Mouse (Mus musculus): ENCODE data around the gene Akr1c18. TPM values are rescaled to one million over a fixed set of nuclear protein-coding genes. Genes with fewer than 3 reads are reported as not detected.
"Not testable (repeated sequence)": the region's sequence is repeated elsewhere in the genome, so short reads cannot be mapped to it uniquely, and the experiment has no call there.

The Akr1c18 gene
- polyA plus RNA-seq (2015; fragmentation: Nextera tagmentation; extraction: Ambion mirVana): 0.23 and 0.41 TPM in 2 replicates

DNA sequence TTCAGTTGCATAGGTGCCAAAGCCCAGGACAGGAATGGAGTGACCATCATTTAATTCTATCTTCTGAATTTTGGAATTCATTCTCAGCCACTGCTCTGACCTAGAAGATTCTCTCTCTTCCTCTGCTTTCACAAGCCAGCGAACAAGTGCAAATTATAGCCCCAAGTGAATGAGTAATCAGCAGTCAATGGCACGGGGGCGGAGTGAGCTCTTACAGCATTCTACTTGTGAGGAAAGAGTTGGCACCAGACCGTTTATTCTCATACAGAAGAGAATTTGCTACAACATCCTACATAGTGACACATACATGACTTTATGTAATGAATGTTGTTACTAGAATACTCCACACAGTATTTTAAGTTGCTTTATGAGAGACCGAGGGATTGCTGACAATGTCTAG, at the start of gene Akr1c18:
TSS of gene Akr1c18 (minus strand) at position 137 of the 400 bp plus-strand sequence.
- Histone ChIP-seq H3K36me3 (ENCODE audit: control insufficient read depth, insufficient read depth) (no peaks in the 10 kb centered on the region), H3K27ac (ENCODE audit: low read length) (no peak within 1 kb of the TSS), H3K27me3 (replicated peaks; ENCODE audit: control insufficient read depth, insufficient read depth, low read length) (no peaks in the 10 kb centered on the region), H3K4me2 (ENCODE audit: low read length) (no peak within 1 kb of the TSS), H3K9ac (replicated peaks; ENCODE audit: low read depth, low read length) (no peak within 1 kb of the TSS), H3K9me3 (ENCODE audit: control insufficient read depth, low read length) (no peaks in the 10 kb centered on the region), H3K4me3 (replicated peaks; ENCODE audit: low read length) (no peak within 1 kb of the TSS), H3K4me1 (replicated peaks; ENCODE audit: control insufficient read depth, insufficient read depth, low read length) (no peaks in the 10 kb centered on the region)
- ATAC-seq: no peak
- WGBS: 59% methylated on average over 5 of the region's 5 CpGs

DNA sequence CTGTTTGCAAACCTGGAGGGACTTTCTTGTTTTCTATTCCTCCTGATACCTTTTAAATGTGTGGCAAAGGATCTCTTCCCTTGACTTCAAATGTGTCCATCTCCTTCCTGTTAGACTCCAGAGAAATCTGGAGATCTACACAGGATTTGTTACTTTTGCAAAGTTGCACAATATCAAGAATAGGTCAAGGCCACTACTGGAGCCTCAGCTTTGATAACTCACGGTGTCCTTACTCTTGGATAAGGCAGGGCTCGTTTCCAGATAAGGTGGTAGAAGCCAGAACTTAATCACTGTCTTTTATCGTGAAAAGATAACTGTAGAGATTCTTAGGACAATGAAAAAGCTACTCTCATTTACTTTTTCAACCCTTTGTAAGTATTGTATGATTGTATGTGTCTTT, 42.1 kb upstream of the Akr1c18 start:
- H3K9ac ChIP-seq (replicated peaks; ENCODE audit: low read depth, low read length): no peak overlapping the region
- 75% methylated on average over 3 of the region's 3 CpGs for WGBS
- H3K27me3 ChIP-seq (replicated peaks; ENCODE audit: control insufficient read depth, insufficient read depth, low read length): no peaks in the 10 kb centered on the region
- ATAC-seq: no peak
- no peak overlapping the region for H3K27ac ChIP-seq (ENCODE audit: low read length)
- H3K4me3 ChIP-seq (replicated peaks; ENCODE audit: low read length): no peak overlapping the region
- H3K4me2 ChIP-seq (ENCODE audit: low read length): no peak overlapping the region
- H3K36me3 ChIP-seq (ENCODE audit: control insufficient read depth, insufficient read depth): no peaks in the 10 kb centered on the region
- H3K4me1 ChIP-seq (replicated peaks; ENCODE audit: control insufficient read depth, insufficient read depth, low read length): no peaks in the 10 kb centered on the region
- H3K9me3 ChIP-seq (ENCODE audit: control insufficient read depth, low read length): no peaks in the 10 kb centered on the region

DNA sequence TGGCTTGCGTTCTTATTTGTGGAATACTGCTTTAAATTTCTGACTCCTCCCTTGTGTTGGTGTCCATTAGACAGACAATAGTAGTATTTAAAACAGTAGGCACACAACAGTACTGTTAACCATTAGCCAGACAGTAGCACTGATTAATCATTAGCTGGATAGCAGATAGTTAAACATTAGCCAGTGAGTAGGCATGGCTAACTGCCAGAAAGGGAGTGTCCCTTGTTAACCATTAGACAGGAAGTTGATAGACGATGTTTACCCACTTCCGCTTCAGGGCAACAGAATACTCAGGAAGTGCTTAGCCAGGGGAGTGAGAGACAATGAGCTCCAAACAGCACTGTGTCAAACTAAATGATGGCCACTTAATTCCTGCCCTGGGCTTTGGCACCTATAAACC, 40.5 kb upstream of the Akr1c18 start, which contains the start of gene Akr1c13:
TSS of gene Akr1c13 (plus strand) at position 247 of the 400 bp plus-strand sequence.
- Histone ChIP-seq H3K9ac (replicated peaks; ENCODE audit: low read depth, low read length) (no peak within 1 kb of the TSS), H3K27me3 (replicated peaks; ENCODE audit: control insufficient read depth, insufficient read depth, low read length) (no peaks in the 10 kb centered on the region), H3K4me2 (ENCODE audit: low read length) (no peak within 1 kb of the TSS), H3K4me3 (replicated peaks; ENCODE audit: low read length) (no peak within 1 kb of the TSS), H3K9me3 (ENCODE audit: control insufficient read depth, low read length) (no peaks in the 10 kb centered on the region), H3K27ac (ENCODE audit: low read length) (no peak within 1 kb of the TSS), H3K36me3 (ENCODE audit: control insufficient read depth, insufficient read depth) (no peaks in the 10 kb centered on the region), H3K4me1 (replicated peaks; ENCODE audit: control insufficient read depth, insufficient read depth, low read length) (no peaks in the 10 kb centered on the region)
- no peak for ATAC-seq
- WGBS: 46% methylated on average over 3 of the region's 3 CpGs

DNA sequence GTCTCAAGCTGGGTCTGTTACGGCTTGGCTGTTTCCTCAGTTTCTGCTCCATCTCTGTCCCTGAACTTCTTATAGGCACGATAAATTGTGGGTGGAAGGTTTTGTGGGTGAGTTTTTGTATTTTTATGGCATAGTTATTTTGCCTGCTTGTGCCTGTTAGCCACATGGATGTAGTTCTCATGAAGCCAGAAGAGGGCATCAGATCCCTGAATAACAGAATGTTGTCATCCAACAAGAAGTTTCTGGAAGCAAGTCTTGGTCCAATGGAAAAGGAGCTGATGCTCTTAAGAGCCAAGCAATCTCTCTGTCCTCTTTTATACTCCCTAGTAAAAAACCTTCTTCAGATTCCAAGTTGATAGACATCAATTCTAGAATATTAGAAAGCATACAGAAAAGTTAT, 37.7 kb upstream of the Akr1c18 start:
- Histone ChIP-seq H3K27ac (ENCODE audit: low read length) (no peak overlapping the region), H3K4me1 (replicated peaks; ENCODE audit: control insufficient read depth, insufficient read depth, low read length) (no peaks in the 10 kb centered on the region), H3K27me3 (replicated peaks; ENCODE audit: control insufficient read depth, insufficient read depth, low read length) (no peaks in the 10 kb centered on the region), H3K4me3 (replicated peaks; ENCODE audit: low read length) (no peak overlapping the region), H3K4me2 (ENCODE audit: low read length) (no peak overlapping the region), H3K36me3 (ENCODE audit: control insufficient read depth, insufficient read depth) (no peaks in the 10 kb centered on the region), H3K9ac (replicated peaks; ENCODE audit: low read depth, low read length) (no peak overlapping the region), H3K9me3 (ENCODE audit: control insufficient read depth, low read length) (no peaks in the 10 kb centered on the region)
- 76% methylated on average over 2 of the region's 2 CpGs for WGBS
- no peak for ATAC-seq

DNA sequence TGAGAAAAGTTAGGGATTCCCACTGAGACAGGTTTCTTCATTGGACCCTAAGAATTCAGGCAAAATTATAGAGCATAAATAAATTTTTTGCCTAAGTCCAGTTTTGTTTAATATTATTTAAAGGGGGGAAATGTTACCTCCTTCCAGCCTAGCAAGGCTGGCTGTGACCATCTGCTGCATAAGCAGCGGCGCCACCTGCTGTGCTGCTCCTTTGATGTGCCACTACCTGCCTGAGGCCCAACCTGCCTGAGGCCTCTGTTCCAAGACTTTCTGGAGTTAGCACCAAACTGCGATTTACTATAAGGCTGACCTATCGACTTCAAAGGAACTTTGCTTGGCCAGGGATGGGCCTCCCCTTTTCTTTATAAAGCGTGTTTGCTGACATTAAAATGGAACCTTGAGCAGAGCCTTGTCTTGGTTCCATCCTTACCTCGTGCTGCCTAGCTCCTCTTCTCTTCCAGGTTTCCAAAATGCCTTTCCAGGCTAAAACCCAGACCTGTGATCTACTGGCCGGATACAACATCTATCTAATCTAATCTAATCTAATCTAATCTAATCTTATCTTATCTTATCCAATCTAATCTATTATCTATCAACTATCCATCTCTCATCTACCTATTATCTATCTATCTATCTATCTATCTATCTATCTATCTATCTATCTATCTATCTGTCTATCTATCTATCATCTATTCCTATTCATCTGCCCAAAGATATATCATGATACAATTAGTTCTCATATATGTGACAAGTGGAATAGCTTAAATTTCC, 36.4 kb upstream of the Akr1c18 start:
- H3K27ac ChIP-seq (ENCODE audit: low read length); ATAC-seq; H3K27me3 ChIP-seq (replicated peaks; ENCODE audit: control insufficient read depth, insufficient read depth, low read length); H3K9ac ChIP-seq (replicated peaks; ENCODE audit: low read depth, low read length); H3K4me2 ChIP-seq (ENCODE audit: low read length); H3K9me3 ChIP-seq (ENCODE audit: control insufficient read depth, low read length); H3K4me3 ChIP-seq (replicated peaks; ENCODE audit: low read length); H3K4me1 ChIP-seq (replicated peaks; ENCODE audit: control insufficient read depth, insufficient read depth, low read length); H3K36me3 ChIP-seq (ENCODE audit: control insufficient read depth, insufficient read depth): not testable (repeated sequence)
- 81% methylated on average over 7 of the region's 7 CpGs for WGBS

DNA sequence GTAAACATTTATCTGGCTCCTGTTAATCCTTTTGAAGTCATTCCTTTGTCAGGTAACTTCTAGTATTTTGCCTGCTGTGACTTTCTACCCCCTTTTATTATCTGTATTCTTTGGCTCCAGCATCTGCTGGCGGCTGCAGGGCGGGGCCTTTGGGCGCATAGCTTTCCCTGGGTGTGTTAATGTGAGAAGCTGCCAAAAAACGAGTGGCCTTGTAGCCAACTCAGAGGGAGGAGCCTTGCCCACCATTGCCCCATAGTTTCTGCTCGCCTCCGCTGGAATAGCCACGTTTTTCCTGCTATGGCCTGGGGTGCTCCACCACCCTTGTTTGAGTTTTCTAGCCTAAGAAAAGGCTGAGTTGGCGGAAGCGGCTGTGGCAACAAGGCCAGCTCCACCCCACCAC, 32.7 kb upstream of the Akr1c18 start:
- 70% methylated on average over 9 of the region's 9 CpGs for WGBS
- no peaks in the 10 kb centered on the region for H3K27me3 ChIP-seq (replicated peaks; ENCODE audit: control insufficient read depth, insufficient read depth, low read length)
- H3K9ac ChIP-seq (replicated peaks; ENCODE audit: low read depth, low read length): no peak overlapping the region
- H3K36me3 ChIP-seq (ENCODE audit: control insufficient read depth, insufficient read depth): no peaks in the 10 kb centered on the region
- ATAC-seq: no peak
- H3K4me2 ChIP-seq (ENCODE audit: low read length): no peak overlapping the region
- H3K27ac ChIP-seq (ENCODE audit: low read length): no peak overlapping the region
- H3K9me3 ChIP-seq (ENCODE audit: control insufficient read depth, low read length): no peaks in the 10 kb centered on the region
- no peak overlapping the region for H3K4me3 ChIP-seq (replicated peaks; ENCODE audit: low read length)
- H3K4me1 ChIP-seq (replicated peaks; ENCODE audit: control insufficient read depth, insufficient read depth, low read length): no peaks in the 10 kb centered on the region

DNA sequence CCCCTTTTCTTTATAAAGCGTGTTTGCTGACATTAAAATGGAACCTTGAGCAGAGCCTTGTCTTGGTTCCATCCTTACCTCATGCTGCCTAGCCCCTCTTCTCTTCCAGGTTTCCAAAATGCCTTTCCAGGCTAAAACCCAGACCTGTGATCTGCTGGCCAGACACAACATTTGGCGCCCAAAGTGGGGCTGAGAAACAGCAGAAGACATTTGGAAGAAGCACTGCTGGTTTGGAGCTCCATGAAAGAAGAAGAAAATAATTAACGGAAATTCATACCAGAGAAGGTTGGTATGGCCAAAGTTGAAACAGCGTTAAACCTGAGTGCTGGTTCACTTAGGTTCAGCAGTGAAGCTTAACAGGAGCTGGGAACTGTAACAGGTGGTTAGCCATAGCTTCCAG, 30.9 kb upstream of the Akr1c18 start:
- 93% methylated on average over 4 of the region's 4 CpGs for WGBS
- not testable (repeated sequence) for ATAC-seq; H3K9ac ChIP-seq (replicated peaks; ENCODE audit: low read depth, low read length)

DNA sequence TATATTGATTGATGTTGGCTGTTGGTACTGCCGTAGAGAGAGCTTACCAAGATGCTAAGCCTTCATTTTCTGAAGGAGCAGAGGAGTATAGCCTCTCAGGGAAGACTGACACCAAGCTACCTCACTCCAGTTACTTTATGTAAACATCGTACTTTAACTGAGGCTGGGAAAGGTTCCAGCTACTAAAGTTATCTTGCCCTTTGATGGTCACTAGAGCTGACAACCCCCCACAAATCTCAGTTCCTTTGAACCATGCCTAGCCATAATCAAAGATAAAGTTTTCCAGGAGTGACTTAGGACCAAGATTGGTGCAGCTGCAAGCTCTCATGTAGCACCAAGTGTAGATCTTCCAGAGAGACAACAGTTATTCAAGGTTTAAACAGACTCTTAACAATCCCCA, 22.5 kb upstream of the Akr1c18 start:
- no peak for ATAC-seq
- no peak overlapping the region for H3K27ac ChIP-seq (ENCODE audit: low read length)
- WGBS: 82% methylated on average over 2 of the region's 2 CpGs

More for the DNA sequence above, 30.9 kb upstream of the Akr1c18 start:
- H3K36me3 ChIP-seq (ENCODE audit: control insufficient read depth, insufficient read depth); H3K27ac ChIP-seq (ENCODE audit: low read length); H3K4me2 ChIP-seq (ENCODE audit: low read length); H3K4me3 ChIP-seq (replicated peaks; ENCODE audit: low read length); H3K4me1 ChIP-seq (replicated peaks; ENCODE audit: control insufficient read depth, insufficient read depth, low read length); H3K27me3 ChIP-seq (replicated peaks; ENCODE audit: control insufficient read depth, insufficient read depth, low read length); H3K9me3 ChIP-seq (ENCODE audit: control insufficient read depth, low read length): not testable (repeated sequence)

DNA sequence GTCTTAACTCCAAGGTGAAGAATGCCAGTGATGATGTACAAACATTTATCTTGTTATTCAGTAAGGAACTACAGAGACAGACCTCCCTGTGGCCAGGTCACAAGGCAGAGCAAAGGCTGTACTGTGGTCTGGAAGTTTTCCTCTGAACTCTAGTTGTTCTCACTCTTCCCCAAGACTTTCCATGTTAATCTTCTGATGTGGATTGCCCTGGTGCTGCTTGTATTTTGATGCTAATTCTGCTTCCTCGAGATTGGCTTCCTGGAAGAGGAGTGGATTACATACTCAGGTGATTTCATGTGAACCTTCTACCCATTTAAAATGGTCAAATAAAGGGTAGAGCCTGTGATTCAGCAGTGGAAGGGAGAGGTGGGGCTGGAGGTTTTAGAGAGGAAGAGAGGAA, 17.6 kb upstream of the Akr1c18 start:
- WGBS: 49% methylated on average over 1 of the region's 1 CpGs
- Histone ChIP-seq H3K27me3 (replicated peaks; ENCODE audit: control insufficient read depth, insufficient read depth, low read length) (no peaks in the 10 kb centered on the region), H3K9ac (replicated peaks; ENCODE audit: low read depth, low read length) (no peak overlapping the region), H3K4me1 (replicated peaks; ENCODE audit: control insufficient read depth, insufficient read depth, low read length) (no peaks in the 10 kb centered on the region), H3K4me3 (replicated peaks; ENCODE audit: low read length) (no peak overlapping the region), H3K36me3 (ENCODE audit: control insufficient read depth, insufficient read depth) (no peaks in the 10 kb centered on the region), H3K9me3 (ENCODE audit: control insufficient read depth, low read length) (no peaks in the 10 kb centered on the region), H3K4me2 (ENCODE audit: low read length) (no peak overlapping the region), H3K27ac (ENCODE audit: low read length) (no peak overlapping the region)
- no peak for ATAC-seq

More for the DNA sequence above, 22.5 kb upstream of the Akr1c18 start:
- H3K36me3 ChIP-seq (ENCODE audit: control insufficient read depth, insufficient read depth): no peaks in the 10 kb centered on the region
- H3K9ac ChIP-seq (replicated peaks; ENCODE audit: low read depth, low read length): no peak overlapping the region
- H3K27me3 ChIP-seq (replicated peaks; ENCODE audit: control insufficient read depth, insufficient read depth, low read length): no peaks in the 10 kb centered on the region
- H3K4me2 ChIP-seq (ENCODE audit: low read length): no peak overlapping the region
- H3K4me3 ChIP-seq (replicated peaks; ENCODE audit: low read length): no peak overlapping the region
- no peaks in the 10 kb centered on the region for H3K9me3 ChIP-seq (ENCODE audit: control insufficient read depth, low read length)
- no peaks in the 10 kb centered on the region for H3K4me1 ChIP-seq (replicated peaks; ENCODE audit: control insufficient read depth, insufficient read depth, low read length)
